Mouse (Mus musculus) Patski (cell line): ENCODE results near the gene Rgl2. TPM values are rescaled to one million over a fixed set of nuclear protein-coding genes. Genes with fewer than 3 reads are reported as not detected.
"Not testable (repeated sequence)": the region's sequence is repeated elsewhere in the genome, so short reads cannot be mapped to it uniquely, and the experiment has no call there.

ENCODE experiments used
- ATAC-seq: fragments of 100-300 bp; one replicate; pipeline ENCODE4 v1.8.0; 2021
- CTCF ChIA-PET: fragments of 350-600 bp; sonication (Branson Sonifier 250); formaldehyde crosslinking; loops from one replicate; lab custom pipeline; 2022; ENCODE audit warnings: inconsistent platforms; lab: Charles Lee
- POLR2A ChIA-PET: fragments of 350-600 bp; sonication (Branson Sonifier 250); formaldehyde crosslinking; loops from one replicate; lab custom pipeline; 2022; ENCODE audit warnings: antibody characterized with exemption, inconsistent platforms; lab: Charles Lee
- DNase-seq: peaks from one replicate; pipeline ENCODE4 v3.0.0-alpha.2; 2011; ENCODE audit warnings: low read depth, low spot score
- H3K27me3 ChIP-seq: fragments of 371-371 bp; one replicate; pipeline ENCODE4 v1.5.1; 2021
- CTCF ChIP-seq: fragments of 100-300 bp; IDR thresholded peaks from one replicate; pipeline ENCODE4 v1.5.1; 2021
- in situ Hi-C: fragments of 300-500 bp; cut with MboI; formaldehyde crosslinking; loops from 3 replicates; pipeline ENCODE4 v1.11.1; 2018; ENCODE audit warnings: low pct_unique_long_range_greater_than_20kb, mixed read lengths
- polyA plus RNA-seq: library from polyadenylated mRNA; unstranded; gene quantifications from one replicate; pipeline ENCODE4 v1.2.3, GENCODE M21; 2021

Gene Rgl2
- 59.6 TPM for polyA plus RNA-seq

DNA sequence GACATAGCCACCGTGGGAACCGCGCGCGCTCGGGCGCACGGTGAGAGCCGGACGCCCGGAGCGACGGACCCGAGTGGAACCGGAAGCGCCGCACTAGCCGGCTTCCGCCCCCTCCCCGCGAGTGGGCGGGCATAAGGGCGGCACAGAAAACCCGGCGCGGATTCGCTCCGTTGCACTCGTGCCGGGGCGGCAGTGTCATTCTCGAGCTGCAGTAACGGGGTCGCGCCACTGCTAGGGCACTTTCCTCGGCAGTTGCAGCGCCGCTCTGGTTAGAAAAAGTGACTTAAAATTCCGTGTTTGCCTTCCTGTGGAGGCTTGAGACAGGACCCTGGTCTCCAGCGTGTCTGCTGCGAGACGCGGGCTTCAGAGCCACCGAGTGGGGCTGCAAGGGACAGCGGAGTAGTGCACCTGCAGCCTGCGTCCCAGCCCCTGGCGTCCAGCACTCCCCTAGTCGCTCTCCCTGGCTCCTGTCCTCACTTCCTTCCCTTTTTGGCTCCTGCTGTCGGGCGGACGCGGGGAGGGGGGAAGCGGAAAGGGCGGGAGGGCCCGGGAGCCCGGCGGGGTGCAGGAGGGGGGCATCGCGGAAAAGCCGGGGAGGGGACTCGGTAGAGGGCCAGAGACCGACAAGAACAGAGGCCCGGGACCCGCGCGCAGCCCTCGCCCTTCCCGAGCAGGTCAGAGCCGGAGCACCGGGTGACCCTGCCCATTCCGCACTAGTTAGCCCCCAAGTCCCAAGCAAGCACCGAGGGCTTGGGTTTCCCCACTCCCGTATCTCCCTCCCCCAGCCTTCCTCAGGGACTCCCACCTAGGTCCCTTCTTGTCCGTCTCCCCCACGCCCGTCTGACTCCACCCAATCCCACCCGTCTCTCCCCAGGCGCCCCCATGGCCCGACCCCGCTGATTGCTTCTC lies at the start of gene Rgl2:
Rgl2 (plus strand) TSS at position 173 of the 909 bp plus-strand sequence.
- ChIA-PET CTCF (no interaction called here), POLR2A (interaction anchor here (0.6 to 1.6 kb wide), 4 partner anchors 15 to 25 kb away, joined by 3 to 5 read pairs (median 3); no protein-coding TSS in a partner anchor)
- peak; percentile 36 for ATAC-seq
- TF ChIP-seq CTCF = no peak
- in situ Hi-C loops = no loop called here
- no peaks in the 10 kb centered on the region for H3K27me3 ChIP-seq
- DNase-seq = no peak

DNA sequence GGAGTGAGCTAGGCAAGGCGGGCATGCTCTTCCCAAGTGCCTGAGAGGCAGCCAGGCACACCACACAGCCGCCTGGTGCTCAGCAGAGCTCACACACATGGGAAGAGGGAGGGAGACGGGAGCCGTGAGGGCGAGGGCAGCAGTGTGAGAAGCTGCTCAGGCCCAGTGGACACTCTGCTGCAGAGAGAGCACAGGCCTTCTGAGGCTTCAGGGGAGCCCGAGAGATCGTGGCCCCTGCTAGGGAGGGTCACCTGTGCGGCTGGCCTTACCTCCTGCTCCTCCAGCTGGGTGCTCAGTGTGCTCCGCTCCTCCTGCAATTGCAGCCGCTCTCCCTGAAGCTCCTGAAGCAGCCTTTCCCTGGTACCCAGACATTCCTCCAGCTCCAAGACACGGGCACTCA lies 45.0 kb upstream of the Rgl2 start:
- POLR2A ChIA-PET, DNase-seq, H3K27me3 ChIP-seq, ATAC-seq, CTCF ChIA-PET, in situ Hi-C loops: not testable (repeated sequence)

DNA sequence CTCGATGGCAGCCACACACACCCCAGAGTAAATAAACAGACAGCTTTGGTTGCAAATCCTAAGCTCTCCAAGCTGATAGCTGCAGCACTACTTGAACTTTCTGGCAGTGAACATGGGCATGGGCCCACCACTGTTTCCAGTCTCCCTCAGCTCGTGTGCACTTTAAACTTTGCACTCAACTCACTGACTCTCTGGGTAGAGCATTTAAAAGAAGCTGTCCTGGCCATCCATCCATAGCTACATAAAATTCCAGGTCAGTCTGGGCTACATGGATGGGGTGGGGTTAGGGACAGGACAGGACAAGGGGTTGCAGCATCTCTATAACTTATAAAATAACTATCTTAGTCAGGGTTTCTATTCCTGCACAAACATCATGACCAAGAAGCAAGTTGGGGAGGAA lies 41.5 kb upstream of the Rgl2 start:
- ATAC-seq, CTCF ChIA-PET, POLR2A ChIA-PET, in situ Hi-C loops, H3K27me3 ChIP-seq, DNase-seq: not testable (repeated sequence)

DNA sequence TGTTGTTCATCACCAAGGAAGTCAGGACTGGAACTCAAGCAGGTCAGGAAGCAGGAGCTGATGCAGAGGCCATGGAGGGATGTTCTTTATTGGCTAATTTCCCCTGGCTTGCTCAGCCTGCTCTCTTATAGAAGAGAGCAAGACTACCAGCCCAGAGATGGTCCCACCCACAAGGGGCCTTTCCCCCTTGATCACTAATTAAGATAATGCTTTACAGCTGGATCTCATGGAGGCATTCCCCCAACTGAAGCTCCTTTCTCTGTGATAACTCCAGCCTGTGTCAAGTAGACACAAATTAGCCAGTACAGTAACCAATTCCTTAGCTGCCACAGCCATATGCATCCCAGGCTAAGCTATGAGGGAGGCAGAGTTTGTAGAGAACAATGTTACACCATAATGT lies 41.1 kb upstream of the Rgl2 start:
- ATAC-seq, DNase-seq, in situ Hi-C loops, H3K27me3 ChIP-seq, POLR2A ChIA-PET: not testable (repeated sequence)
- CTCF ChIA-PET = interaction anchor here (1.0 kb wide), 1 partner anchor 28 kb away, joined by 4 read pairs; the partner anchor contains the start of genes Tapbp and Zbtb22

DNA sequence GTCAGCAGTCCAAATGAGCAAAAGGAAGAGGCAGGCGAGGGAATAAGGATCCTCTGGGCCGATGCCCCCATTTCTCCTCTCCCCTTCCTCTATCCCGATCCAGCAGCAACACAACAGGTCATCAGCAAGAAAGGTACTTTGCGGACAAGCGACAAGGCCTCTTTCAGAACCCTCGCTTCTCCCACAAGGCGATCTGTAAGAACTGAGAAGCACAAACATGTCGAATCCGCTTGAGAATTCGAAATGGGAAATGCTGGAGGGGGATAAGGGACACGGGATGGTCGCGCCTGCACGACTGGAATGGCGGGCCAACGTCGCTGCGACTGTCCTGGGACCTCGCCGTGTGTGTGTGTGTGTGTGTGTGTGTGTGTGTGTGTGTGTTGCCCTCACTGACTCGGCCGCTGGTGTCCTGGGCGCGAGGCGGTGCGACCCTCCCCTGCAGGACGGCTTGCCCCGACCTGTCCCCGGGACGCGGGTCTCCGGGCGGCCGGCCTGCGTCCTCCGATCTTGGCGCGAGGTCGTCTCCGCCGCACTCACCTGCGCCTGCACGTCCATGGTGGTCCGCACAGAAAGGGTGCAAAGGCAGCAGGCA lies 39.3 kb upstream of the Rgl2 start:
- H3K27me3 ChIP-seq, POLR2A ChIA-PET, in situ Hi-C loops, ATAC-seq, CTCF ChIA-PET, DNase-seq: not testable (repeated sequence)

DNA sequence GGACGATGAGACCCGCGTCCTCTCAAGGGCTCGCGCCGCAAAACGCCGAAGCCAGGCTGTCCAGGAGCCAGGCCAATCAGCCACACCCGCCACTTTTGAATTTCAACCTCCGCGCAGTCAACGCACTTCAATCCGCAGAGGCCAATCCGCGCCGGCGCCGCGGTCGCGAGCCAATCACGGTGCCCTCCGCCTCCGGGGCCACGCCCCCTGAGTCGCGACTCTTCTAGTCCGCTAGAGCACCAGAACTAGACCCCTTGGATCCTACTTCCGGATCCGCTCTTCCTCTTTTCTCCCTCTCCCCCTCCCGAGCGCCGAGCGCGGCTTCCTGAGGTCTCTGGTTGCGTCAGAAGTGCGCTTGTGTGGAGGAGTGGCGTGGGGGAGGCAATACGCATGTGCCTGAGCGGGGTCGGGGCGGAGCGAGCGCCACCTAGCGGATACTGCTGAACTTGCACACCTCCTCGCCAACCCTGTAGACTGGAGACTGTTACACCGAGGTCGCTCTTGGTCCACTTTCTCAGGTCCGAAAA lies 38.7 kb upstream of the Rgl2 start, which contains the start of gene Kifc1:
Kifc1 (minus strand) TSS at position 129 of the 527 bp plus-strand sequence.
- DNase-seq (peak; percentile 95), ATAC-seq (peak; percentile 96)
- no peaks in the 10 kb centered on the region for H3K27me3 ChIP-seq
- TF ChIP-seq CTCF = peak; percentile 94
- POLR2A ChIA-PET = no interaction called here
- CTCF ChIA-PET = interaction anchor here (0.7 to 1.0 kb wide), 4 partner anchors 18 to 82 kb away, joined by 3 to 4 read pairs (median 4); partner anchors contain the start of gene Daxx
- in situ Hi-C loops = no loop called here

DNA sequence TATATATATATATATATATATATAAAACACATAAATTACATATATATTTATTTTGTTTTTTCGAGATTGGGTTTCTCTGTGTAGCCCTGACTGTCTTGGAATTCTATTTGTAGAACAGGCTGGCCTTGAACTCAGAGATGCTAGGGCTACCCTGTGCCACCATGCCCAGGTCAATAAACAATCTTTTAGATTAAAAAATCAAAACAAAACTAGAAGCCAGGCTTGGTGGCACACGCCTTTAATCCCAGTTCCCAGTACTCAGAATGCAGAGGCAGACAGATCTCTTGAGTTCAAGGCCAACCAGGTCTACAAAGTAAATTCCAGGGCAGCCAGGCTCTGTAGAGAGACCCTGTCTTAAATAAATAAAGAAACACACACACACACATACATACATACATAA lies 38.0 kb upstream of the Rgl2 start:
- ChIA-PET CTCF (interaction anchor here (0.7 to 1.0 kb wide), 4 partner anchors 17 to 81 kb away, joined by 3 to 4 read pairs (median 4); partner anchors contain the start of gene Daxx), POLR2A (no interaction called here)
- no peaks in the 10 kb centered on the region for H3K27me3 ChIP-seq
- TF ChIP-seq CTCF = no peak
- no peak for DNase-seq
- ATAC-seq = no peak
- in situ Hi-C loops = no loop called here

DNA sequence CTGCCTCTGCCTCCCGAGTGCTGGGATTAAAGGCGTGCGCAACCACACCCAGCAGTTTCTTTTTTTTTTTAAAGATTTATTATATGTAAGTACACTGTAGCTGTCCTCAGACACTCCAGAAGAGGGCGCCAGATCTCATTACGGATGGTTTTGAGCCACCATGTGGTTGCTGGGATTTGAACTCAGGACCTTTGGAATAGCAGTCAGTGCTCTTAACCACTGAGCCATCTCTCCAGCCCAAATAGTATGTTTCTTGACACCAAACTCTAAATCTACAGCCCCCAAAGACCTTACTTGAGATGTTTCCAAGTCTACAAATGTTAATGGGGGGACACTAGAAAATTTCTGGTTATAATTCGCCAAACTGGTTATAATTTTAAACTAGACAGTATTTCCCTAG lies 37.5 kb upstream of the Rgl2 start:
- ATAC-seq, POLR2A ChIA-PET: not testable (repeated sequence)
- TF ChIP-seq CTCF = peak; percentile 61

DNA sequence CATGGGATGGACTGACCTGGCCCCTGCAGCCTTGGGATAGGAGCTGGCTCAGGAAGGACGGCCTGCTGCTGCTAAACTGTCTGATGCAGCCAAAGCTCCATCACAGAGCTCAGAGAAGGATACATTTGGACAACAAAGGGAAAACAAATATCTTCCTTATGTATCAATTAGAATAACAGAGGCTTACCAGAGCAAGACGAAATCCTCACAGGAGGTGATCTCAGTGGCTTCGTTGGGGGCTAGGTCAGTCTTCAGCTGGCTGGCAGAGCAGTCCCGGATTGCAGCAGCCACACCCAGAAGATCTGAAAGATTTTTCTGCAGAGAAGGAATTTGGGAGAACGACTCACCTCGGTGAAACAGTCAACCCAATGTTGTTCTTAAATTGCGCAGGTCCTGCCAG lies 36.9 kb upstream of the Rgl2 start:
- no peaks in the 10 kb centered on the region for H3K27me3 ChIP-seq
- in situ Hi-C loops = no loop called here
- DNase-seq (no peak), ATAC-seq (no peak)
- no peak for TF ChIP-seq CTCF
- CTCF ChIA-PET = no interaction called here
- POLR2A ChIA-PET = no interaction called here

More for the DNA sequence above, 37.5 kb upstream of the Rgl2 start:
- CTCF ChIA-PET, in situ Hi-C loops, DNase-seq, H3K27me3 ChIP-seq: not testable (repeated sequence)

DNA sequence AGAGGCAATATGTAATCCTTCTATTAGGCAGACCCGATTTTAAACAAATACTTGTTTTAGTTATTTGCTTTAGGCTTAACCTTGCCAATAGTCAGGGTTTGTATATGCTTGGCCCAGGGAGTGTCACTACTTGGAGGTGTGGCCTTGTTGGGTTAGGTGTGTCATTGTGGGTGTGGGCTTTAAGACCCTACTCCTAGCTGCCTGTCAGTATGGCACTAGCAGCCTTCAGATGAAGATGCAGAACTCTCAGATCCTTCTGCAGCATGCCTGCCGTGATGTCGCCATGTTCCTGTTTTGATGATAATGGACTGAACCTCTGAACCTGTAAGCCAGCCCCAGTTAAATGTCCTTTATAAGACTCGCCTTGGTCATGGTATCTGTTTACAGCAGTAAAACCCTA lies 36.3 kb upstream of the Rgl2 start:
- CTCF ChIA-PET, ATAC-seq, POLR2A ChIA-PET, in situ Hi-C loops, H3K27me3 ChIP-seq, DNase-seq: not testable (repeated sequence)
